Mouse (Mus musculus): Measurements from ENCODE around the gene Sox30. TPM values are rescaled to one million over a fixed set of nuclear protein-coding genes. Genes with fewer than 3 reads are reported as not detected.
A peak's percentile ranks its signal among the peaks of the same experiment; 100 is the strongest.

Sox30 gene
- polyA plus RNA-seq (2015; fragmentation: Nextera tagmentation; extraction: Ambion mirVana) = 0.17 and 0.24 TPM in 2 replicates

DNA sequence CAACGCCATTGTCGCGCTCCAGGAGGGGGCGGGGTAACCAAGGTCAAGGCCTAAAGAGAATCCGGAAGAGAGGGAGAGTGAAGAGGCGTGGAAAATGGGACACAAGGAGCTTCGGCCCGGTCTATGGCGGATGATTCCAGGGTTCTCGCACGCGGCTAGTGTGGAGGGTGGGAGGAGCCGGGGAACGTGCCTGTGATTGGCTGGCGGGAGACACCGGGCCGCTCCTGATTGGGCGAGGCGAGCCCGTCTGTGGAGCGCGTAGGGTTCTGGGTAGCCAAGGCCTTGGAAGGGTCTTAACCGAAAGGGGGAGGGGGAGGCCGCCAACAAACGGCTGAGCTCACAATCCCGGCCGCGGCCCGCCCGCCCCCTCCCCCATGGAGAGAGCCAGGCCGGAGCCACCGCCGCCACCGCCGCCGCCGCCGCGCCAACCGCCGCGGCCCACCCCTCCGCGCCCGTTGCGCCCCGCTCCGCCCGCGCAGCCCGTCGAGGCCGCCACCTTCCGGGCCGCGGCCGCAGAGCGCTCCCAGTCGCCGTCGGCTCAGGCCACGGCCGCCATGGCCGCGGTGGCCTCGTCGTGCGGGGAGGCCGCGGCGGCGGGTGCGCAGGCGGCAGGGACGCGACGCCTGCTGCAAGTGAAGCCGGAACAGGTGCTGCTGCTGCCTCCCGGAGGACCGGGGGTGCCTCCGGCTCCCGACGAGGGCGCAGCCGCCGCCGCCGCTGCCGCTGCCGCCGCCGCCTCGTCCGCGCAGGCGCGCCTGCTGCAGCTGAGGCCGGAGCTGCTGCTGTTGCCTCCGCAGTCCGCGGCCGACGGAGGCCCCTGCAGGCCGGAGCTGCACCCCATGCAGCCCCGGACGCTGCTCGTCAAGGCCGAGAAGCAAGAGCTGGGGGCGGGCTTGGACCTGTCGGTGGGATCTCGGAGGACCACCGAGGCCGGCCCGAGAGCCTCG lies at the start of gene Sox30:
TSS of gene Sox30 (plus strand) at position 365 of the 947 bp plus-strand sequence.
- peak; percentile 89 for ATAC-seq (ENCODE audit: insufficient read depth, low FRiP score, low read depth)
- Histone ChIP-seq H3K4me3 (replicated peaks) (peak within 1 kb of the TSS; percentile 64), H3K27ac (peak within 1 kb of the TSS; percentile 16), H3K4me1 (peaks cover 14% of the 10 kb centered on the region; the same call in 1 of the 2 replicates), H3K27me3 (replicated peaks) (no peaks in the 10 kb centered on the region), H3K36me3 (no peaks in the 10 kb centered on the region), H3K4me2 (peak within 1 kb of the TSS; percentile 93), H3K9me3 (no peaks in the 10 kb centered on the region), H3K9ac (peak within 1 kb of the TSS; percentile 81)
- 11% methylated on average over 101 of the region's 115 CpGs for WGBS

GRCm38 (mm10) chr11:45932771-45933170 lies 47.3 kb upstream of the Sox30 start:
- Histone ChIP-seq H3K4me2 (no peak overlapping the region), H3K9ac (no peak overlapping the region), H3K27me3 (replicated peaks) (no peaks in the 10 kb centered on the region), H3K36me3 (peaks cover 17% of the 10 kb centered on the region), H3K27ac (no peak overlapping the region), H3K9me3 (no peaks in the 10 kb centered on the region), H3K4me3 (replicated peaks) (no peak overlapping the region), H3K4me1 (no peaks in the 10 kb centered on the region)
- 88% methylated on average over 10 of the region's 10 CpGs for WGBS
- no peak for ATAC-seq (ENCODE audit: insufficient read depth, low FRiP score, low read depth)

- Histone ChIP-seq H3K9ac (no peak overlapping the region), H3K4me2 (no peak overlapping the region), H3K4me3 (replicated peaks) (no peak overlapping the region), H3K36me3 (peaks cover 19% of the 10 kb centered on the region), H3K9me3 (no peaks in the 10 kb centered on the region), H3K4me1 (no peaks in the 10 kb centered on the region), H3K27ac (no peak overlapping the region), H3K27me3 (replicated peaks) (no peaks in the 10 kb centered on the region)
- ATAC-seq (ENCODE audit: insufficient read depth, low FRiP score, low read depth) = no peak
- 95% methylated on average over 8 of the region's 8 CpGs for WGBS
Measured at GRCm38 (mm10) chr11:45937478-45937877, 42.6 kb upstream of the Sox30 start.

DNA sequence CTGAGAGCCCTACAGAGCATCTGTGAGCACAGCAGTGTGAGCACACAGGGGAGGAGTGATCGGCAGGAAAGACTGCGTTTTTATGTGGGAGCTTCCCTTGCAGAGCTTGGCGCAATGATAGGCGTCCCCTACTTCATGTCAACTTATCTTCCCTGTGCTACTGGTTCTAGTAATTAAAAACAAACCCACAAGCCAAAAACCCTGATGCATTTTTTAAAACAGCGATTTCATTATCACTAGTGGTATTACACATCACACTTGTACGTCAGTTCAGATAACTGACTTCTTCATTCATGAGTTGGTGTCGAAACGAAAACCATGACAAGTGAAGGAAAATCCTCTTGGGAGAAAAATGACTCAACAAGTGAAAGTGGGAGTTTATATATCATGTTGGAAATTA lies 41.2 kb upstream of the Sox30 start:
- Histone ChIP-seq H3K4me2 (no peak overlapping the region), H3K36me3 (peaks cover 8% of the 10 kb centered on the region; the same call in 1 of the 2 replicates), H3K27ac (no peak overlapping the region), H3K9ac (no peak overlapping the region), H3K4me1 (peaks cover 6% of the 10 kb centered on the region; the same call in 1 of the 2 replicates), H3K27me3 (replicated peaks) (no peaks in the 10 kb centered on the region), H3K4me3 (replicated peaks) (no peak overlapping the region), H3K9me3 (no peaks in the 10 kb centered on the region)
- 89% methylated on average over 8 of the region's 8 CpGs for WGBS
- ATAC-seq (ENCODE audit: insufficient read depth, low FRiP score, low read depth) = no peak

DNA sequence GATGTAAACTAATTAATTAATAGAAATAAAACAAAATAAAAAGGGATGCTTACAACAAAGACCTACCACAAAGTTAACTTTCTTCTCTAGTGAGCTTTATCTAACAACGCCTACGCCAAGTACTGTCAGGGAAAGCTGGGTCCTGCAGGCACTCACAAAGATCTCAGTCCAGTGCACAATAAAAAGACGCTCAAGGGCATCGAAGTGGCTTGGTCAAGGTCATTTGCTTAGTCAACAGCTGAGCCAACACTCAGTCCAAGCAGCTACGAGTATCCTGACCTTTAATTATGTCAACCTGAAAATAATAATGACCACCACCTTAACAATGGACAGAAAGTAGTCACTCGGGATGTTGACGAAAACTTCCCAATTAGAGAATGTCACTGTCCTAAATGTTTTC lies 37.8 kb upstream of the Sox30 start:
- H3K4me3 ChIP-seq (replicated peaks) = no peak overlapping the region
- no peaks in the 10 kb centered on the region for H3K27me3 ChIP-seq (replicated peaks)
- H3K9me3 ChIP-seq = no peaks in the 10 kb centered on the region
- no peak for ATAC-seq (ENCODE audit: insufficient read depth, low FRiP score, low read depth)
- WGBS = 86% methylated on average over 7 of the region's 7 CpGs
- H3K27ac ChIP-seq = no peak overlapping the region
- H3K4me1 ChIP-seq = peaks cover 6% of the 10 kb centered on the region; the same call in 1 of the 2 replicates
- H3K4me2 ChIP-seq = no peak overlapping the region
- 0 out of 2 replicates have a peak, but pooled peaks cover 4% of the 10 kb centered on the region for H3K36me3 ChIP-seq
- no peak overlapping the region for H3K9ac ChIP-seq

- peaks cover 6% of the 10 kb centered on the region; the same call in 1 of the 2 replicates for H3K4me1 ChIP-seq
- H3K9ac ChIP-seq = no peak overlapping the region
- WGBS = 51% methylated on average over 7 of the region's 7 CpGs
- H3K4me2 ChIP-seq = peak overlapping the region; percentile 84
- ATAC-seq (ENCODE audit: insufficient read depth, low FRiP score, low read depth) = no peak
- 0 out of 2 replicates have a peak, but pooled peaks cover 4% of the 10 kb centered on the region for H3K36me3 ChIP-seq
- peak overlapping the region; percentile 88 for H3K4me3 ChIP-seq (replicated peaks)
- no peaks in the 10 kb centered on the region for H3K9me3 ChIP-seq
- no peaks in the 10 kb centered on the region for H3K27me3 ChIP-seq (replicated peaks)
- no peak overlapping the region for H3K27ac ChIP-seq
Measured at GRCm38 (mm10) chr11:45943108-45943705, 36.9 kb upstream of the Sox30 start.

- ATAC-seq (ENCODE audit: insufficient read depth, low FRiP score, low read depth) = peak; percentile 40
- H3K27ac ChIP-seq = peak overlapping the region; percentile 54; the same call in 1 of the 2 replicates
- no peaks in the 10 kb centered on the region for H3K27me3 ChIP-seq (replicated peaks)
- H3K4me2 ChIP-seq = peak overlapping the region; percentile 84
- H3K36me3 ChIP-seq = 0 out of 2 replicates have a peak, but pooled peaks cover 6% of the 10 kb centered on the region
- WGBS = under 1% methylated on average over 49 of the region's 49 CpGs
- H3K4me1 ChIP-seq = peaks cover 6% of the 10 kb centered on the region; the same call in 1 of the 2 replicates
- no peaks in the 10 kb centered on the region for H3K9me3 ChIP-seq
- peak overlapping the region; percentile 88 for H3K4me3 ChIP-seq (replicated peaks)
- peak overlapping the region; percentile 73 for H3K9ac ChIP-seq
Measured at GRCm38 (mm10) chr11:45943891-45944642, 36.0 kb upstream of the Sox30 start.

- H3K27me3 ChIP-seq (replicated peaks) = no peaks in the 10 kb centered on the region
- H3K36me3 ChIP-seq = 0 out of 2 replicates have a peak, but pooled peaks cover 6% of the 10 kb centered on the region
- H3K9ac ChIP-seq = peak within 1 kb of the TSS; percentile 73
- peaks cover 6% of the 10 kb centered on the region; the same call in 1 of the 2 replicates for H3K4me1 ChIP-seq
- H3K4me2 ChIP-seq = peak within 1 kb of the TSS; percentile 84
- under 1% methylated on average over 50 of the region's 55 CpGs for WGBS
- H3K4me3 ChIP-seq (replicated peaks) = peak within 1 kb of the TSS; percentile 88
- H3K9me3 ChIP-seq = no peaks in the 10 kb centered on the region
- ATAC-seq (ENCODE audit: insufficient read depth, low FRiP score, low read depth) = peak; percentile 89
- peak within 1 kb of the TSS; percentile 54; the same call in 1 of the 2 replicates for H3K27ac ChIP-seq
Measured at GRCm38 (mm10) chr11:45944643-45945156, 35.4 kb upstream of the Sox30 start, which contains the start of gene Lsm11. Gene Lsm11, minus strand, starts transcription at chr11:45944935.

GRCm38 (mm10) chr11:45946796-45947195 lies 33.3 kb upstream of the Sox30 start:
- no peak overlapping the region for H3K27ac ChIP-seq
- H3K36me3 ChIP-seq = peaks cover 14% of the 10 kb centered on the region; the same call in 1 of the 2 replicates
- no peak overlapping the region for H3K9ac ChIP-seq
- no peaks in the 10 kb centered on the region for H3K27me3 ChIP-seq (replicated peaks)
- no peaks in the 10 kb centered on the region for H3K9me3 ChIP-seq
- H3K4me2 ChIP-seq = no peak overlapping the region
- ATAC-seq (ENCODE audit: insufficient read depth, low FRiP score, low read depth) = no peak
- WGBS = 72% methylated on average over 4 of the region's 4 CpGs
- peaks cover 6% of the 10 kb centered on the region; the same call in 1 of the 2 replicates for H3K4me1 ChIP-seq
- H3K4me3 ChIP-seq (replicated peaks) = no peak overlapping the region

- Histone ChIP-seq H3K36me3 (peaks cover 14% of the 10 kb centered on the region; the same call in 1 of the 2 replicates), H3K4me2 (no peak overlapping the region), H3K9ac (no peak overlapping the region), H3K9me3 (no peaks in the 10 kb centered on the region), H3K4me1 (peaks cover 6% of the 10 kb centered on the region; the same call in 1 of the 2 replicates), H3K4me3 (replicated peaks) (no peak overlapping the region), H3K27me3 (replicated peaks) (no peaks in the 10 kb centered on the region), H3K27ac (no peak overlapping the region)
- ATAC-seq (ENCODE audit: insufficient read depth, low FRiP score, low read depth) = no peak
- WGBS = 85% methylated on average over 2 of the region's 2 CpGs
Measured at GRCm38 (mm10) chr11:45947491-45947890, 32.6 kb upstream of the Sox30 start.

DNA sequence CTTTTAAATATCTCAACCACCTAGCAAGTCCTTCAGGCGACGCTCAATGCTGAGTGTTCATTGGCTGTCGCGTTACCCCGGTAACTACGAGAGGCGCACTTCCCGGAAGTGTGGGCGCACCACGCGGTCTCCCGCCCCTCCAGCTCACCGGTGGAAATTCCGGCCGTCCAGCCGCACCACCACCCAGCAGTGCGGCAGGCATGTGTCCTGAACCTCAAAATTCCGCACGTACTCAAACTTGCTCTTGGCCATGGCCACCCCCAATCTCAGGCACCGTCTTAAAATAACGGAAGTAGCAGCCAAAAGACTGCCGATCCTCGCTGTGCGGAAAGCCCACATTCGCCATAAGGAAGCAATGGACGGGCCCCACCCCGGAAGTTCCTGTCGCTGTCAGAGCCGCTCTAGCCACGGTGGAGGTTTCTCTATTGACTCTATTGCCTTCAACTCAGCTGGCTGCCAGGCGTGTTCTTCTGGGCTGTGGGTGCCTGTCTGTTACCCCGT lies 24.9 kb upstream of the Sox30 start, which contains the start of gene Thg1l:
TSS of gene Thg1l (minus strand) at position 368 of the 501 bp plus-strand sequence.
- Histone ChIP-seq H3K4me3 (replicated peaks) (peak within 1 kb of the TSS; percentile 80), H3K27me3 (replicated peaks) (no peaks in the 10 kb centered on the region), H3K4me2 (peak within 1 kb of the TSS; percentile 64), H3K27ac (peak within 1 kb of the TSS; percentile 81), H3K36me3 (peaks cover 12% of the 10 kb centered on the region; the same call in 1 of the 2 replicates), H3K9me3 (no peaks in the 10 kb centered on the region), H3K4me1 (peaks cover 3% of the 10 kb centered on the region; the same call in 1 of the 2 replicates), H3K9ac (no peak within 1 kb of the TSS)
- under 1% methylated on average over 32 of the region's 32 CpGs for WGBS
- peak; percentile 98 for ATAC-seq (ENCODE audit: insufficient read depth, low FRiP score, low read depth)
